Mouse (Mus musculus) liver, embryonic 13.5 days (tissue): ENCODE measurements around the gene Mast4. TPM values are rescaled to one million over a fixed set of nuclear protein-coding genes. Genes with fewer than 3 reads are reported as not detected.

Experiments
- ATAC-seq: fragments of 200-750 bp; cut with Nextera tagmentation; 2 replicates; pipeline ENCODE4 v1.8.0; 2017; ENCODE audit warnings: low read depth, mild to moderate bottlenecking, moderate number of reproducible peaks, moderate library complexity
- DNase-seq: peaks from one replicate; pipeline ENCODE4 v3.0.0; 2022
- H3K27ac ChIP-seq: fragments of 300-500 bp; sonication (generic); 2 replicates; pipeline ENCODE4 v1.5.1; 2015; ENCODE audit warnings: moderate library complexity, mild to moderate bottlenecking, inconsistent platforms
- H3K27me3 ChIP-seq: fragments of 300-500 bp; sonication (generic); 2 replicates; pipeline ENCODE4 v1.6.1; 2015; ENCODE audit warnings: mild to moderate bottlenecking, inconsistent platforms
- H3K36me3 ChIP-seq: fragments of 300-500 bp; sonication (generic); 2 replicates; pipeline ENCODE4 v1.6.1; 2015; ENCODE audit warnings: mild to moderate bottlenecking, inconsistent platforms
- H3K4me1 ChIP-seq: fragments of 300-500 bp; sonication (generic); replicated peaks from 2 replicates; pipeline ENCODE4 v1.6.1; 2015; ENCODE audit warnings: inconsistent platforms
- H3K4me2 ChIP-seq: fragments of 300-500 bp; sonication (generic); 2 replicates; pipeline ENCODE4 v1.6.1; 2015; ENCODE audit warnings: inconsistent platforms, mild to moderate bottlenecking, moderate library complexity
- H3K4me3 ChIP-seq: fragments of 300-500 bp; sonication (generic); replicated peaks from 2 replicates; pipeline ENCODE4 v1.5.1; 2015; ENCODE audit warnings: mild to moderate bottlenecking, inconsistent platforms
- H3K9ac ChIP-seq: fragments of 300-500 bp; sonication (generic); 2 replicates; pipeline ENCODE4 v1.6.1; 2015; ENCODE audit warnings: mild to moderate bottlenecking, inconsistent platforms
- H3K9me3 ChIP-seq: fragments of 300-500 bp; sonication (generic); replicated peaks from 2 replicates; pipeline ENCODE4 v1.6.1; 2016; ENCODE audit warnings: inconsistent platforms
- WGBS: fragments of 180-500 bp; shearing (Covaris S2); methylation state at CpG from one replicate; pipeline ENCODE4 v1.1.7; 2015; ENCODE audit not compliant: insufficient replicate concordance; 5-methylcytosine and 5-hydroxymethylcytosine counted together
- polyA plus RNA-seq: library from polyadenylated mRNA; unstranded; fragments of >200 nt; fragmentation: Nextera tagmentation; extraction: Ambion mirVana; gene quantifications from 2 replicates; pipeline ENCODE4 v1.2.1, GENCODE M21; 2015

Gene Mast4
- polyA plus RNA-seq, 1 experiment from 2014 or later = 3.3 TPM

- no peak overlapping the region for H3K4me2 ChIP-seq
- no peaks in the 10 kb centered on the region for H3K27me3 ChIP-seq
- H3K4me1 ChIP-seq = peaks cover 7% of the 10 kb centered on the region; the same call in 1 of the 2 replicates
- H3K4me3 ChIP-seq = no peak overlapping the region
- no peak for DNase-seq
- no peak overlapping the region for H3K9ac ChIP-seq
- no peak for ATAC-seq
- no peaks in the 10 kb centered on the region for H3K9me3 ChIP-seq
- no peak overlapping the region for H3K27ac ChIP-seq
- WGBS = 73% methylated on average over 11 of the region's 11 CpGs
- no peaks in the 10 kb centered on the region for H3K36me3 ChIP-seq
Measured at GRCm38 (mm10) chr13:102691408-102692150, 642.7 kb downstream of the Mast4 start.

GRCm38 (mm10) chr13:102690184-102690583 is 644.1 kb downstream of the Mast4 start:
- H3K27me3 ChIP-seq = no peaks in the 10 kb centered on the region
- ATAC-seq (no peak), DNase-seq (no peak)
- peaks cover 7% of the 10 kb centered on the region; the same call in 1 of the 2 replicates for H3K4me1 ChIP-seq
- no peak overlapping the region for H3K9ac ChIP-seq
- no peak overlapping the region for H3K4me2 ChIP-seq
- no peak overlapping the region for H3K27ac ChIP-seq
- H3K4me3 ChIP-seq = no peak overlapping the region
- H3K9me3 ChIP-seq = no peaks in the 10 kb centered on the region
- H3K36me3 ChIP-seq = no peaks in the 10 kb centered on the region
- WGBS = 73% methylated on average over 5 of the region's 5 CpGs

DNA sequence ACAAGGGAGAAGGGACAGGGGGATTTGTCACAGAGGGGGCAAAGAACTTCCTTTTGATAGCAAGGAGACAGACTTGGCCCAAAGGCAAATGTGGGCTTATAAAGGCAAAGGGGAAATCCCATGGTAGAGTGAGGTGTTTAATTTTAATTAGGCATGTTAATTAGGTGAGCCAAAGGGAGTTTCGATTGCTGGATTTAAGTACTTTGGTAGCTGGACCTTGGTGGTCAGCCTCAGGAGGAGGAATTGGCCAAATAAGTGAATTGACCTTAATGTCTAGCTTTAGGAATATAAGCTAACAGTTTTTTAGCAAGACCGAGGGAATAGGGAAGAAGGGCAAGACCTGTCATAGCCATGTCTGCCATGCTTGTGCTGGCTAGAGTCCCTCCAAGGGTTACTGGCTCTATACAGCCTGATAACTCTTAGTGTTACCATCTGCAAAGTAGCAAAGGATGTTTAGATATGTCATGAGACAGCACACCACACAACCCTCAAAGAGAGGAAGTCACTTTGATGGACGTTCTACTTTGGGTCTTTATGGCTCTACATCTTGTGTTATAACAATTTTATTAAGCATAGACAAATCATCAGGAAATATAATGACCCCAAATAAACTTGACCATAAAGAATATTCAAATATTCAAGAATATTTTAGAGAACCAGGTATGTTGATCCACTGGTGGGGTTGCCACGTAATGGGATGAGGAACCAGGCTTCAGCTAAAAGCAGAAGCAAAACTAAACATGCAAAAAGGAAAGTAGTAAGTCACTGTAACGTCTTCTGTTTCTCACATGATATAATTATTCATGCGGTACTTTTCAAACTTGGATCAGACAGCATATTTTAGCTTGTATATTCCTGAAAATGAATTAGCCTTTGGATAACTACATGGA is 644.9 kb downstream of the Mast4 start:
- ATAC-seq (no peak), DNase-seq (no peak)
- no peaks in the 10 kb centered on the region for H3K36me3 ChIP-seq
- no peak overlapping the region for H3K4me2 ChIP-seq
- H3K4me3 ChIP-seq = no peak overlapping the region
- no peak overlapping the region for H3K27ac ChIP-seq
- no peaks in the 10 kb centered on the region for H3K9me3 ChIP-seq
- 0 out of 2 replicates have a peak, but pooled peaks cover 3% of the 10 kb centered on the region for H3K4me1 ChIP-seq
- H3K9ac ChIP-seq = no peak overlapping the region
- WGBS = 42% methylated on average over 6 of the region's 6 CpGs
- H3K27me3 ChIP-seq = no peaks in the 10 kb centered on the region

DNA sequence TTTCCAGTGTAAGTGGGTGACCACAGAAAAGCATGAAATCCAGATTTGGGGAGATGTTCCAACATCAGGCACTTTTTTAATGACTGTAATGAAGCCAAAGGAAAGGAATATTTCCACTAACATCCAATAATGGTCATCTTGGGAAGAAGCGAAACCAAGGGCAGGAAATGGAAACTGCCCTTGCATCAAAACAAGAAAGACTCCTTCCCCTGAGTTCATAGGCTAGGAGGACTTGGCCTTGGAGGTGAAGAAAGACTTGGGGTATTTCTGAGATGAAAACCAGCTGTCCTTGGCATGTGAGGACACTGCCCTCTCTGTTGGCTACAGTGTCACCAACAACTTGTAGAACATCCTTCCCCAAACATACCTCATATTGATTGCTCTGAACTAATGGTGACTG is 646.2 kb downstream of the Mast4 start:
- ATAC-seq (no peak), DNase-seq (no peak)
- H3K27me3 ChIP-seq = no peaks in the 10 kb centered on the region

GRCm38 (mm10) chr13:102684890-102685289 is 649.4 kb downstream of the Mast4 start:
- H3K27ac ChIP-seq = no peak overlapping the region
- no peaks in the 10 kb centered on the region for H3K27me3 ChIP-seq
- H3K4me3 ChIP-seq = no peak overlapping the region
- H3K9ac ChIP-seq = no peak overlapping the region
- H3K36me3 ChIP-seq = no peaks in the 10 kb centered on the region
- no peak for DNase-seq
- no peak overlapping the region for H3K4me2 ChIP-seq
- WGBS = 59% methylated on average over 4 of the region's 4 CpGs
- H3K9me3 ChIP-seq = no peaks in the 10 kb centered on the region
- no peak for ATAC-seq
- H3K4me1 ChIP-seq = no peaks in the 10 kb centered on the region

More for the DNA sequence above, 646.2 kb downstream of the Mast4 start:
- Histone ChIP-seq H3K4me1 (0 out of 2 replicates have a peak, but pooled peaks cover 3% of the 10 kb centered on the region), H3K4me3 (no peak overlapping the region), H3K9ac (no peak overlapping the region), H3K4me2 (no peak overlapping the region), H3K9me3 (no peaks in the 10 kb centered on the region), H3K36me3 (no peaks in the 10 kb centered on the region), H3K27ac (no peak overlapping the region)
- 67% methylated on average over 1 of the region's 1 CpGs for WGBS
